Mouse (Mus musculus): ENCODE data around the gene Zfp933.
"Not testable (repeated sequence)": the region's sequence is repeated elsewhere in the genome, so short reads cannot be mapped to it uniquely, and the experiment has no call there.

Zfp933 gene

GRCm38 (mm10) chr4:147847614-147848583 lies at the start of gene Zfp933:
Gene Zfp933, minus strand, starts transcription at chr4:147848366.
- DNase-seq (ENCODE audit: low spot score) = peak; percentile 29

GRCm38 (mm10) chr4:147897348-147897747 lies 49.2 kb upstream of the Zfp933 start:
- DNase-seq (ENCODE audit: low spot score) = no peak

- no peak for DNase-seq (ENCODE audit: low spot score)
Observed at GRCm38 (mm10) chr4:147896411-147896810, 48.2 kb upstream of the Zfp933 start.

GRCm38 (mm10) chr4:147895815-147896330 lies 47.7 kb upstream of the Zfp933 start:
- DNase-seq (ENCODE audit: low spot score) = no peak

GRCm38 (mm10) chr4:147890341-147890740 lies 42.2 kb upstream of the Zfp933 start:
- DNase-seq (ENCODE audit: low spot score) = no peak

GRCm38 (mm10) chr4:147888237-147888636 lies 40.1 kb upstream of the Zfp933 start:
- DNase-seq (ENCODE audit: low spot score) = no peak

- DNase-seq (ENCODE audit: low spot score) = no peak
Observed at GRCm38 (mm10) chr4:147887277-147887676, 39.1 kb upstream of the Zfp933 start.

GRCm38 (mm10) chr4:147886158-147886557 lies 38.0 kb upstream of the Zfp933 start:
- no peak for DNase-seq (ENCODE audit: low spot score)

- no peak for DNase-seq (ENCODE audit: low spot score)
Observed at GRCm38 (mm10) chr4:147884138-147884537, 36.0 kb upstream of the Zfp933 start.

GRCm38 (mm10) chr4:147883041-147883440 lies 34.9 kb upstream of the Zfp933 start:
- DNase-seq (ENCODE audit: low spot score) = no peak

- no peak for DNase-seq (ENCODE audit: low spot score)
Observed at GRCm38 (mm10) chr4:147881792-147882191, 33.6 kb upstream of the Zfp933 start.

GRCm38 (mm10) chr4:147879865-147880264 lies 31.7 kb upstream of the Zfp933 start:
- DNase-seq (ENCODE audit: low spot score) = no peak

- no peak for DNase-seq (ENCODE audit: low spot score)
Observed at GRCm38 (mm10) chr4:147879456-147879855, 31.3 kb upstream of the Zfp933 start.

- no peak for DNase-seq (ENCODE audit: low spot score)
Observed at GRCm38 (mm10) chr4:147878537-147878936, 30.4 kb upstream of the Zfp933 start.

- DNase-seq (ENCODE audit: low spot score) = no peak
Observed at GRCm38 (mm10) chr4:147875852-147876575, 27.8 kb upstream of the Zfp933 start.

GRCm38 (mm10) chr4:147869238-147869637 lies 21.1 kb upstream of the Zfp933 start:
- no peak for DNase-seq (ENCODE audit: low spot score)

GRCm38 (mm10) chr4:147868450-147869031 lies 20.4 kb upstream of the Zfp933 start, which contains the start of the genes Miip and Fv1:
Gene Miip, minus strand, starts transcription at chr4:147868816.
Gene Fv1, plus strand, starts transcription at chr4:147868979.
- peak; percentile 63 for DNase-seq (ENCODE audit: low spot score)

GRCm38 (mm10) chr4:147867563-147868449 lies 19.6 kb upstream of the Zfp933 start:
- no peak for DNase-seq (ENCODE audit: low spot score)

GRCm38 (mm10) chr4:147866793-147867192 lies 18.6 kb upstream of the Zfp933 start:
- DNase-seq (ENCODE audit: low spot score) = not testable (repeated sequence)

- DNase-seq (ENCODE audit: low spot score) = no peak
Observed at GRCm38 (mm10) chr4:147866056-147866455, 17.9 kb upstream of the Zfp933 start.

- DNase-seq (ENCODE audit: low spot score) = no peak
Observed at GRCm38 (mm10) chr4:147865651-147866050, 17.5 kb upstream of the Zfp933 start.

All from ovary, postnatal 10 days (tissue).